Mouse (Mus musculus): ENCODE results near the gene Trim71. TPM values are rescaled to one million over a fixed set of nuclear protein-coding genes. Genes with fewer than 3 reads are reported as not detected.
A peak's percentile ranks its signal among the peaks of the same experiment; 100 is the strongest.

The Trim71 gene
- polyA plus RNA-seq (2016; fragmentation: Nextera tagmentation; extraction: Ambion mirVana) = 3.8 and 8.3 TPM in 2 replicates

- peaks cover 39% of the 10 kb centered on the region for H3K4me1 ChIP-seq (replicated peaks)
- under 1% methylated on average over 91 of the region's 91 CpGs for WGBS
These were observed at the start of gene Trim71 for GRCm38 (mm10) chr9:114563761-114564606. Gene Trim71 (minus strand): TSS chr9:114564369.

GRCm38 (mm10) chr9:114613026-114613425, 48.9 kb upstream of the Trim71 start:
- Histone ChIP-seq H3K4me1 (replicated peaks) (no peaks in the 10 kb centered on the region), H3K27ac (no peak overlapping the region), H3K4me3 (no peak overlapping the region), H3K27me3 (ENCODE audit: insufficient read depth, poor library complexity, severe bottlenecking) (no peaks in the 10 kb centered on the region), H3K9me3 (no peaks in the 10 kb centered on the region), H3K36me3 (peaks cover 95% of the 10 kb centered on the region)
- no peak for DNase-seq (ENCODE audit: low spot score)
- WGBS = 94% methylated on average over 4 of the region's 4 CpGs

More at GRCm38 (mm10) chr9:114563761-114564606, at the start of gene Trim71:
- Histone ChIP-seq H3K4me3 (peak within 1 kb of the TSS; percentile 95), H3K9me3 (0 out of 2 replicates have a peak, but pooled peaks cover 3% of the 10 kb centered on the region), H3K27me3 (ENCODE audit: insufficient read depth, poor library complexity, severe bottlenecking) (no peaks in the 10 kb centered on the region), H3K36me3 (no peaks in the 10 kb centered on the region), H3K27ac (peak within 1 kb of the TSS; percentile 100)
- peak; percentile 93 for DNase-seq (ENCODE audit: low spot score)

- H3K4me3 ChIP-seq = no peak overlapping the region
- no peak overlapping the region for H3K27ac ChIP-seq
- DNase-seq (ENCODE audit: low spot score) = no peak
- H3K27me3 ChIP-seq (ENCODE audit: insufficient read depth, poor library complexity, severe bottlenecking) = no peaks in the 10 kb centered on the region
- peaks cover 95% of the 10 kb centered on the region for H3K36me3 ChIP-seq
- 85% methylated on average over 4 of the region's 4 CpGs for WGBS
- H3K9me3 ChIP-seq = no peaks in the 10 kb centered on the region
- H3K4me1 ChIP-seq (replicated peaks) = no peaks in the 10 kb centered on the region
These were observed 48.4 kb upstream of the Trim71 start for GRCm38 (mm10) chr9:114612566-114612965.

- peaks cover 98% of the 10 kb centered on the region for H3K36me3 ChIP-seq
These were observed 46.1 kb upstream of the Trim71 start for GRCm38 (mm10) chr9:114610266-114610665.

GRCm38 (mm10) chr9:114603876-114604540, 39.8 kb upstream of the Trim71 start:
- Histone ChIP-seq H3K36me3 (peaks cover 81% of the 10 kb centered on the region), H3K27me3 (ENCODE audit: insufficient read depth, poor library complexity, severe bottlenecking) (no peaks in the 10 kb centered on the region), H3K9me3 (no peaks in the 10 kb centered on the region), H3K4me1 (replicated peaks) (no peaks in the 10 kb centered on the region), H3K27ac (no peak overlapping the region), H3K4me3 (no peak overlapping the region)
- DNase-seq (ENCODE audit: low spot score) = peak; percentile 7
- WGBS = 66% methylated on average over 12 of the region's 12 CpGs

More at GRCm38 (mm10) chr9:114610266-114610665, 46.1 kb upstream of the Trim71 start:
- WGBS = 99% methylated on average over 3 of the region's 3 CpGs
- H3K27ac ChIP-seq = no peak overlapping the region
- H3K4me1 ChIP-seq (replicated peaks) = no peaks in the 10 kb centered on the region
- no peaks in the 10 kb centered on the region for H3K27me3 ChIP-seq (ENCODE audit: insufficient read depth, poor library complexity, severe bottlenecking)
- DNase-seq (ENCODE audit: low spot score) = no peak
- H3K9me3 ChIP-seq = no peaks in the 10 kb centered on the region
- no peak overlapping the region for H3K4me3 ChIP-seq

GRCm38 (mm10) chr9:114601096-114601495, 36.9 kb upstream of the Trim71 start:
- Histone ChIP-seq H3K27me3 (ENCODE audit: insufficient read depth, poor library complexity, severe bottlenecking) (no peaks in the 10 kb centered on the region), H3K9me3 (no peaks in the 10 kb centered on the region), H3K4me3 (no peak overlapping the region), H3K4me1 (replicated peaks) (no peaks in the 10 kb centered on the region), H3K36me3 (peaks cover 81% of the 10 kb centered on the region), H3K27ac (no peak overlapping the region)
- DNase-seq (ENCODE audit: low spot score) = no peak
- WGBS = 77% methylated on average over 1 of the region's 1 CpGs

GRCm38 (mm10) chr9:114585017-114585345, 20.8 kb upstream of the Trim71 start:
- Histone ChIP-seq H3K4me1 (replicated peaks) (peaks cover 16% of the 10 kb centered on the region), H3K4me3 (peak overlapping the region; percentile 52), H3K27ac (peak overlapping the region; percentile 84), H3K27me3 (ENCODE audit: insufficient read depth, poor library complexity, severe bottlenecking) (no peaks in the 10 kb centered on the region), H3K9me3 (no peaks in the 10 kb centered on the region), H3K36me3 (peaks cover 45% of the 10 kb centered on the region)
- no peak for DNase-seq (ENCODE audit: low spot score)
- 30% methylated on average over 5 of the region's 5 CpGs for WGBS

GRCm38 (mm10) chr9:114584183-114585016, 20.2 kb upstream of the Trim71 start:
- Histone ChIP-seq H3K36me3 (peaks cover 40% of the 10 kb centered on the region), H3K4me1 (replicated peaks) (peaks cover 16% of the 10 kb centered on the region), H3K4me3 (peak overlapping the region; percentile 52), H3K9me3 (no peaks in the 10 kb centered on the region), H3K27ac (peak overlapping the region; percentile 84), H3K27me3 (ENCODE audit: insufficient read depth, poor library complexity, severe bottlenecking) (no peaks in the 10 kb centered on the region)
- DNase-seq (ENCODE audit: low spot score) = peak; percentile 79
- WGBS = 2% methylated on average over 31 of the region's 31 CpGs

- Histone ChIP-seq H3K9me3 (no peaks in the 10 kb centered on the region), H3K27ac (peak overlapping the region; percentile 84), H3K4me1 (replicated peaks) (peaks cover 16% of the 10 kb centered on the region), H3K27me3 (ENCODE audit: insufficient read depth, poor library complexity, severe bottlenecking) (no peaks in the 10 kb centered on the region), H3K36me3 (peaks cover 34% of the 10 kb centered on the region), H3K4me3 (peak overlapping the region; percentile 52)
- WGBS = 2% methylated on average over 23 of the region's 23 CpGs
- peak; percentile 82 for DNase-seq (ENCODE audit: low spot score)
These were observed 19.6 kb upstream of the Trim71 start for GRCm38 (mm10) chr9:114583812-114584182.

- Histone ChIP-seq H3K4me3 (no peak overlapping the region), H3K27me3 (ENCODE audit: insufficient read depth, poor library complexity, severe bottlenecking) (no peaks in the 10 kb centered on the region), H3K4me1 (replicated peaks) (peaks cover 3% of the 10 kb centered on the region; the same call in 1 of the 2 replicates), H3K36me3 (no peaks in the 10 kb centered on the region), H3K9me3 (no peaks in the 10 kb centered on the region), H3K27ac (0 out of 2 replicates have a peak overlapping the region, but pooled peaks have one; percentile 24)
- WGBS = 76% methylated on average over 11 of the region's 11 CpGs
- no peak for DNase-seq (ENCODE audit: low spot score)
These were observed 14.5 kb upstream of the Trim71 start for GRCm38 (mm10) chr9:114578646-114579045.

GRCm38 (mm10) chr9:114576001-114576400, 11.8 kb upstream of the Trim71 start:
- Histone ChIP-seq H3K27ac (no peak overlapping the region), H3K9me3 (no peaks in the 10 kb centered on the region), H3K36me3 (no peaks in the 10 kb centered on the region), H3K4me1 (replicated peaks) (no peaks in the 10 kb centered on the region), H3K4me3 (no peak overlapping the region), H3K27me3 (ENCODE audit: insufficient read depth, poor library complexity, severe bottlenecking) (no peaks in the 10 kb centered on the region)
- WGBS = 94% methylated on average over 1 of the region's 1 CpGs
- DNase-seq (ENCODE audit: low spot score) = no peak

- no peak for DNase-seq (ENCODE audit: low spot score)
- Histone ChIP-seq H3K27me3 (ENCODE audit: insufficient read depth, poor library complexity, severe bottlenecking) (no peaks in the 10 kb centered on the region), H3K4me1 (replicated peaks) (no peaks in the 10 kb centered on the region), H3K36me3 (no peaks in the 10 kb centered on the region), H3K27ac (no peak overlapping the region), H3K9me3 (no peaks in the 10 kb centered on the region), H3K4me3 (no peak overlapping the region)
- 70% methylated on average over 5 of the region's 5 CpGs for WGBS
These were observed 9.4 kb upstream of the Trim71 start for GRCm38 (mm10) chr9:114573528-114573927.
